Mouse (Mus musculus): Measurements from ENCODE around the gene Krt42. TPM values are rescaled to one million over a fixed set of nuclear protein-coding genes. Genes with fewer than 3 reads are reported as not detected.

Gene Krt42
- total RNA-seq (2023), result not detected

GRCm38 (mm10) chr11:100269821-100270332, at the start of gene Krt42:
Gene Krt42 (minus strand): TSS chr11:100269871.

GRCm38 (mm10) chr11:100260514-100261234, 9.0 kb downstream of the Krt42 start, which contains the start of gene Krt17:
Gene Krt17 (minus strand): TSS chr11:100261029.

GRCm38 (mm10) chr11:100248852-100249465, 20.7 kb downstream of the Krt42 start, which contains the start of gene Krt16:
Gene Krt16 (minus strand): TSS chr11:100248902.

Other genes starting within 250 kb of the Krt42 start
- gene Krt33b, start 240.0 kb downstream of the Krt42 start, total RNA-seq (2023), result not detected
- not detected for gene Krt34, start 228.3 kb downstream of the Krt42 start, total RNA-seq (2023)
- gene Krt31, start 219.3 kb downstream of the Krt42 start, total RNA-seq (2023), result not detected
- not detected for gene Krt32, start 181.6 kb downstream of the Krt42 start, total RNA-seq (2023)
- gene Krt35, start 173.6 kb downstream of the Krt42 start, total RNA-seq (2023), result not detected
- gene Krt36, start 164.2 kb downstream of the Krt42 start, total RNA-seq (2023), result not detected
- gene Krt13, start 148.3 kb downstream of the Krt42 start, total RNA-seq (2023), result not detected
- gene Krt15, start 133.9 kb downstream of the Krt42 start, total RNA-seq (2023), result not detected
- not detected for gene Krt19, start 121.2 kb downstream of the Krt42 start, total RNA-seq (2023)
- not detected for gene Krt9, start 76.6 kb downstream of the Krt42 start, total RNA-seq (2023)
- not detected for gene Krt14, start 62.3 kb downstream of the Krt42 start, total RNA-seq (2023)
- gene Krt16, start 21.0 kb downstream of the Krt42 start, total RNA-seq (2023), result not detected
- not detected for gene Krt17, start 8.8 kb downstream of the Krt42 start, total RNA-seq (2023)
- gene Eif1, start 50.0 kb upstream of the Krt42 start, total RNA-seq (2023), result 1,000 to 10,000 TPM; 1,497 to 1,503 TPM
- 1 to 10 TPM in 1 of 2 experiments, not detected in 1; 1.2 TPM for gene Gast, start 64.5 kb upstream of the Krt42 start, total RNA-seq (2023)
- gene Hap1, start 86.3 kb upstream of the Krt42 start, total RNA-seq (2023), result under 1 TPM in 1 of 2 experiments, not detected in 1; 0.29 TPM
- 10 to 100 TPM; 19.6 to 27.9 TPM for gene Jup, start 127.9 kb upstream of the Krt42 start, total RNA-seq (2023)
- not detected for gene P3h4, start 145.0 kb upstream of the Krt42 start, total RNA-seq (2023)
- gene Fkbp10, start 145.8 kb upstream of the Krt42 start, total RNA-seq (2023), result under 1 TPM in 1 of 2 experiments, not detected in 1; 0.47 TPM
- gene Nt5c3b, start 171.9 kb upstream of the Krt42 start, total RNA-seq (2023), result 1 to 10 TPM; 4.1 to 6.9 TPM
- under 1 TPM in 1 of 2 experiments, not detected in 1; 0.24 TPM for gene Klhl10, start 172.0 kb upstream of the Krt42 start, total RNA-seq (2023)
- 10 to 100 TPM; 10.2 to 13.7 TPM for gene Klhl11, start 202.9 kb upstream of the Krt42 start, total RNA-seq (2023)

All from neutrophil, adult 59 days (primary cell).